Mouse (Mus musculus) embryonic stem cell, embryonic (primary cell): ENCODE data around the gene Nfkbil1.

Experiments used
- CTCF ChIA-PET, 4 experiments: fragments of 300-600 bp in 2 of 4; fragments of 350-600 bp in 2 of 4; sonication (Branson Sonifier 250); formaldehyde crosslinking; loops; one replicate each; lab custom pipeline; 2022; ENCODE audit warnings: inconsistent platforms in 2 of 4; lab: Charles Lee
- POLR2A ChIA-PET, 4 experiments: fragments of 300-600 bp in 2 of 4; fragments of 350-600 bp in 2 of 4; sonication (Branson Sonifier 250); formaldehyde crosslinking; loops; one replicate each; lab custom pipeline; 2022; ENCODE audit warnings: antibody characterized with exemption in 4 of 4, inconsistent platforms in 1 of 4; lab: Charles Lee

Gene Nfkbil1

DNA sequence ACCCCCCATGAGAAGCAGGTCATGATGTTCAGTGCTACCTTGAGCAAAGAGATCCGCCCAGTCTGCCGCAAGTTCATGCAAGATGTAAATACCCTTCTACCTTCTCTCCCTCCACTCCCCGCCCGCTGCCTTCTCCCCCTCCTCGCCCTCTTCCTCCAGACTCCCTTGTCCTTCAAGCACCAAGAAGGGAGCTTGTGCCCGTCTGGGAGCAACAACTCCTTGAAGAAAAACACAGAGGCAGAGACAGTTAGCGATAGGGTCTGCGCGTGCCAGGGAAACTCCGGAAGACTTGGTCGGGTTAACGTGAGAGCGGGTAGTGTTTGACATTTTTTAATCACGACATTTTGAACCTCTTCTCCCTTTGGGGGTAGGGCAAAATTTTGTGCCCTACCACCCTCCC, 13.4 kb upstream of the Nfkbil1 start:
- ChIA-PET CTCF (interaction anchor here in 3 of 4 experiments (0.6 to 1.4 kb wide), 5 partner anchors 9 to 149 kb away, joined by 3 to 7 read pairs (median 3); no protein-coding TSS in a partner anchor), POLR2A (interaction anchor here in 3 of 4 experiments (0.8 to 18.8 kb wide), 13 partner anchors 3 to 111 kb away, joined by 3 to 396 read pairs (median 25); partner anchors contain the start of genes Ddx39b (in 3 of the 3), Prrc2a (in 2 of the 3), Atp6v1g2 (in 1 of the 3) and Nfkbil1 (in 1 of the 3))

DNA sequence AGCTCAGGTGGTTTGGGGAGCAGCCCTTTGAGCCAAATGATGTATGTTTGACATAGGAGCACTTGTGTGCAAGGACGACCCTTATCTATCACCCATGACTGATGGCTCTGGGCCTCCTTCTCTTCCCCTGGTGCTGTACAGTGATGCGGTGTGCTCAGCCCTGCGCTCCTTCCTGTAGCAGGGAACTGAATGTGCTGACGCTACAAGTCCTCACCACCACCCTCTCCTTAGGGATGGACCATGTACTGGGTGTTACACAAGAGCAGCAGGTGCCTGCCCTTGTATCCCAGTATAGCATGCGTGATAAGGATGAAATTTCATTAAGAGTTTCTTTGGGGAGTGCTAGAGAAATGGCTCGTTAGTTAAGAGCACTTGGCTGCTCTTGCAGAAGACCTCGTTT, 11.6 kb upstream of the Nfkbil1 start:
- POLR2A ChIA-PET: interaction anchor here in 3 of 4 experiments (0.6 to 18.8 kb wide), 29 partner anchors 7 to 296 kb away, joined by 3 to 396 read pairs (median 4); partner anchors contain the start of genes Nfkbil1 (in 2 of the 3), Prrc2a (in 2 of the 3), Atp6v1g2 (in 1 of the 3) and D17H6S53E (in 1 of the 3)
- CTCF ChIA-PET: interaction anchor here (0.7 to 7.7 kb wide), 8 partner anchors 9 to 84 kb away, joined by 3 to 101 read pairs (median 4); no protein-coding TSS in a partner anchor

DNA sequence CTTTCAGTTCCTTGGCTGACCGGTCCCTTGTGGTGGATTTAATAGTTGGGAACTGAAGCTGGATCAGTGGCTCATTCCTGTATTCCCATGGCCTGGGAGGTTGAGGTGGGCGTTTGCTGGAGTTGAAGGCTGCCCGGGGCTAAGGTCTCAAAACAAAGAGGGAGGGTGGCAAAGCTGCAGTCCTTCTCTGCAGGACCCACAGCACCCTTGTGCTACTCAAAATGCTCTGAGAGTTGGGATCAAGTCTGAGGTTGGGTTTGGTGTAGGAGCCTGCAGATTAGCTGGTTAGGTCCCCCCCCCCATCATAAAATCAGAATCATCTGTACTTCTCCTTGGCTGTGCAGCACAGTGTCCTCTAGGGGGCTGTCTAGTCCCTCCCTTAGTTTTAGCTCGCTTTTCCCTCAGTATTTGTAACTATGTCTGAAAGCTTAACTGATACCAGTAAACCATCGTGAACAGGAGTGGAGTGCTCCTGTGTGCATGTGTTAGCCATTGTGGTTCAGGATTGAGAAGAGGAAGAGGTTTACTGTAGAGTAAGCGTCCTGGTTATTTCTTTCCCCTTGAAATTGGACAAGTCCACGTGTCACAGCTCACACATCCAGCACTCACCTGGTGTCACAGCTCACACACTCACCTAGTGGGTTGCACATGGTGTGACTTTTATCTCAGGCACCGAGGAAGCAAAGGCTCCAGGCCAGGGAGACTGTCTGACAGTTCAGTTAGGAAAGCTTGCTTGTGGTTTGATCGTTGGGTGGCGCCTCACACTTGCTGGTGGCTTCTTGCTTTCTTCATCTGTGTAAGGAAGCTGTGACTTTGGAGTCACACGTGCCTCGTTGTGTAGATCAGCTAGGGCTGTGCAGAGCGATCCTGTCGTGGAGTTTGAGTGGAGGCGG, 10.4 kb upstream of the Nfkbil1 start:
- ChIA-PET CTCF (interaction anchor here (0.5 to 7.7 kb wide), 44 partner anchors 8 to 1280 kb away, joined by 3 to 101 read pairs (median 5); partner anchors contain the start of genes Abhd16a (in 1 of the 4), Hspa1l (in 1 of the 4) and Nfkbil1 (in 1 of the 4)), POLR2A (interaction anchor here (0.6 to 18.8 kb wide), 44 partner anchors 8 to 1283 kb away, joined by 3 to 396 read pairs (median 5); partner anchors contain the start of genes D17H6S53E (in 2 of the 4), Gm16181 (in 2 of the 4), Nfkbil1 (in 2 of the 4) and Prrc2a (in 2 of the 4))

DNA sequence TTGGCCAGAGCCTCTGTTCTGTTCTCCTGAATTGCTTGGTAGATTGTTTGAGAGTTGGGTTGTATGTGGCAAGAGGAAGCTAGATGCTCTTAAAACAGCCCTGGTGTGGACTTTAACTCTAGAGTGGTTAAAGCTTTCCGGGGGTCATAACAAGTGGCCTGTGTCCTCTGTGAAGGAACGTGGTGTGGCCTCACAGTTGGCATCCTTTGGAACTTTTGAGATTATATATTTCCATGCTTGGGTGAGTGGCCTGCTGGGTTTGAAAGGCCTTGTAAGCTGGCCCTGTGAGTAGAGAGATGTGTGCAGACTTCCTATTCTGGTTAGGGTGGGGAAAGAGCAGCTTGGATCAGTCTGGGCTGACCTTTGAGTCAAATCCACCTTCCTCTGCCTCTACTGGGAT, 9.4 kb upstream of the Nfkbil1 start:
- CTCF ChIA-PET: interaction anchor here (0.7 to 7.7 kb wide), 14 partner anchors 9 to 161 kb away, joined by 3 to 101 read pairs (median 5); no protein-coding TSS in a partner anchor
- POLR2A ChIA-PET: interaction anchor here in 3 of 4 experiments (0.6 to 18.8 kb wide), 27 partner anchors 7 to 292 kb away, joined by 3 to 396 read pairs (median 6); partner anchors contain the start of genes D17H6S53E (in 2 of the 3), Nfkbil1 (in 2 of the 3), Prrc2a (in 2 of the 3) and Apom (in 1 of the 3)

DNA sequence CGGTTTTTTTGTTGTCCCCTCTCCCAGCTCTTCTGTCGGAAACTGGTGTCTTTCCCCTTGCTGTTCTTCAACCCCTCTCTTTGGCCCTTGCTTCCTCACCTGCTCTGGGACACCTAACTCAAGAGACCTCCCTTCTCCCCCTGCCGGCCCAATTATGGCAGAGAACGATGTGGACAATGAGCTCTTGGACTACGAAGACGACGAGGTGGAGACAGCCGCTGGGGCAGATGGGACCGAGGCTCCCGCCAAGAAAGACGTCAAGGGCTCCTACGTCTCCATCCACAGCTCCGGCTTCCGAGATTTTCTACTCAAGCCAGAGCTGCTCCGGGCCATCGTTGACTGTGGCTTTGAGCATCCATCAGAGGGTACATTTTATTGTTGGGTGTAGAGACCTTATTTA, 7.5 kb upstream of the Nfkbil1 start:
- POLR2A ChIA-PET: interaction anchor here (0.6 to 18.8 kb wide), 52 partner anchors 8 to 598 kb away, joined by 3 to 396 read pairs (median 4); partner anchors contain the start of genes Apom (in 3 of the 4), Atp6v1g2 (in 2 of the 4), Gpank1 (in 2 of the 4) and Prrc2a (in 2 of the 4)
- CTCF ChIA-PET: interaction anchor here (0.5 to 7.7 kb wide), 14 partner anchors 8 to 1275 kb away, joined by 3 to 101 read pairs (median 4); no protein-coding TSS in a partner anchor

DNA sequence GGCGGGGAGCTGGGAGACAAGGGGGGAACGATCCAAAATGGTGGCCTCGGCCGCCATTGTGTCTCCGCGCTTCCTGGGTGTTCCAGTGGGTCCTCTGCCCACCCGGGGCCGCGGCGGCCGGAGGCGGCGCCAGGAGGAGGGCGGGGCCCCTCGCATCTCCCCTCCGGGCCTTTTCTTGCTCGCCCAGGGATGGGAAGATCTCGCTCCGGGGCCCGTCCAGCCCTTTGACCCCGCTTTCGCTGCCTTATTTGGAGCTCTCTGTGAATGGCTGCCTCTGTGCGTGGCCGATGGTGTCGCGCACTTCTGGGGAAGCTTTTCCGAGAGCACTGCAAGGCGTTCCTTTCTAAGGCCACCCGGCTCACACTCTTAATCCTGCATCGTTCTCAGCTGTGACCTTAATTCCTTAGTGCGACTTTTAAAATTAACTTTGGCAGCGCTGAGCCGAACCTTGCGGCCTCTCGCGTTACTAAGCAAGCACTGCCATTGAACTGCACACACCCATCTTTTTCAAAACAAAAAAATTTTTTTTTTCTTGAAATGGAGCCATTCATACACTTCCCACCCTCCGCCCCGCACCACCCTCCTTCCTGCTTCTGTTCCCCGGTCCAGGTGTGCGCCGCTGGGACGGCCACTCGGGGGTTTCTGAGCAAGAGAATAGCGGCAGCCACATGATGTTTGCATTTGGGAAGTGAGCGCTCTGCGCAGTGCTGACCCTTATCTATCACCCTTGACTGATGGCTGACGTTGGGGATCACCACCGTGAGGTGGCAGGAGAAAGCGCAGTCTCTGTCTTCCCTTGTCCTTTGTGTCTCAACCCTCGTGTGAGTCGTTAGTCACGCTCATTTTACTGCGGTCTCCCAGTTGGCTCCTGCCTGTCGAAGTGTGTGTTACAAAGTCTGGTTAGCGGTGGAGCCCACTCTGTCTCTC, 6.7 kb upstream of the Nfkbil1 start:
- POLR2A ChIA-PET: interaction anchor here (0.6 to 18.8 kb wide), 126 partner anchors 9 to 639 kb away, joined by 3 to 396 read pairs (median 5); partner anchors contain the start of genes Apom (in 3 of the 4), Csnk2b (in 3 of the 4), Ddah2 (in 3 of the 4) and Gpank1 (in 3 of the 4)
- CTCF ChIA-PET: interaction anchor here (0.5 to 7.7 kb wide), 21 partner anchors 8 to 1275 kb away, joined by 3 to 101 read pairs (median 4); no protein-coding TSS in a partner anchor

DNA sequence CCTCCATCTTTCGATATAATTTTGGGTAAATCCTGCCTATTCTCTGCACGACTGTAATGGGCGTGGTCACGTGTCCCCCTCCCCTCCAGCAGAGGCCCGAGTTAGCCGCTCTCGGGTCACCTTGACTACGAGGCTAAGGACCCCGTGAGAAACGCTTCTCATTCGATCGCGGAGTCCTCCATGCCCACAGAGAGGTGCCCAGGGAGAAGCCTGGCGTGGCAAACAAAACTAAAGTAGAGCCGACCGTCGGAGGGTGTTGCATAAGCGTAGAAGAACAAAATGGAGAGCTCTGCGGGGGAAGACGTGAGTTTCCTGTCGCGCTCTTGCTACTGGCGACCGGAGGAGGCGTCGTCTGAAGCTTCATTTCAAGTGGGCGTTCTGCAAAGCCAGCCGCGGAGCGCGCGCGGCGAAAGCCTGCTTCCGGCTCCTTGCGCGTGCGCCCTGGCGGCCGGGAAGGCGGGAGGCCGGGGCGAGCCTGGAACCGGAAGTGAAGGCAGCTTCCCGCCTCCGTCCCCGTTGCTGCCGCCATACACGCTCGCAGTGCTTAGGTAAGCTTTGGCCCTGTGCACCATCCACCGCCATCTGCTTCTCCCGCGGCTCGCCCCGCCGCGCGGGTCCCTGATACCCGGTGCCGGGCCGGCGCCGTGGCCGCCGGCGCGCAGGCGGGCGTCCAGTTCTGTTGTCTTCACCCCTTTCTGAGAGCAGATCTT, 5.9 kb upstream of the Nfkbil1 start, which contains the start of gene Ddx39b:
Gene Ddx39b (plus strand): TSS at position 442 of the 710 bp plus-strand sequence.
- ChIA-PET CTCF (interaction anchor here (0.6 to 7.7 kb wide), 22 partner anchors 9 to 681 kb away, joined by 3 to 101 read pairs (median 4); no protein-coding TSS in a partner anchor), POLR2A (interaction anchor here (0.6 to 18.8 kb wide), 131 partner anchors 8 to 1122 kb away, joined by 3 to 396 read pairs (median 4); partner anchors contain the start of genes Apom (in 3 of the 4), Csnk2b (in 3 of the 4), Ddah2 (in 3 of the 4) and Gpank1 (in 3 of the 4))

DNA sequence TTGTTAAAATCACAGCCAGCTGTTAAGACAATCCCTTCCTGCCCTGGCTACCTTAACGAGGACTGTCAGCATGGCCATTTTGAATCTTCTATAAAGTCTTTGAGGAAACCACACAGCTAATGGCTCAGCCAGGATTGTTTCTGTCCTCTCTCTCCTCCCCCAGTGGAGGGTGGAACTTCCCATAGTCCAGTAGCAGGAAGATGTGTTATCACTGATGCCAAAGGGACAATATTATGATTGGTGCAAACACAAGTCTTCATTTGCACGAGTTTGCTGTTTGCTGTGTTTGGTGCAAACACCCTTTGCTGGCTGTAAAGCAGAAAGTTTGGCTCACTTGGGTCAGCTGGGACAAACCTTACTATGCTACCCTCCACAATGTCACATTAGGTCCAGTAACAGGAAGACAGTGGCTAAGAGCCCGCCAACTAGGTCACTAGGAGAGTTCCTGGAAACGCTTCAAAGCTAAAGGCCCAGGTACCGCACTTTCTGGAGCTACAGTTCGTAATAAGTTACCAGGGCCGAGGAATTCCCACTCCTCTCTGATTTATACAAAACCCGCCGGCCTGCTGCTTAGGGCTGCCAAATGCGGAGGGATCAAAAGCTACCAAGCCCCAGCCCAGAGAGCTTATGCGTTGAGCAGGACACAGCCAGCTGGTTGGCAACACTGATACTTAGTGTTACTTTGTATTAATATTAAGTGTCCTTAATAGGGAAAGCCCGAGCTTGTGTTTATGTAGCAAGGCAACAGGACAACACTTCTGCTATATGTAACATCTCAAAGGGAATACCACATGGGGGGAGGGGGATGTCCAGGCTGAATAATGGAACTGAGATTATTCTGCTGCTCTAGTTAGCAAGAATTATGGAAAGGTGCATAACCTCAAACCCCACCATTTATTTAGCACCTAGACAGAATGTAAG, 5.1 kb upstream of the Nfkbil1 start:
- ChIA-PET CTCF (interaction anchor here (0.6 to 7.7 kb wide), 24 partner anchors 8 to 680 kb away, joined by 3 to 101 read pairs (median 4); no protein-coding TSS in a partner anchor), POLR2A (interaction anchor here (0.5 to 18.8 kb wide), 118 partner anchors 7 to 1121 kb away, joined by 3 to 396 read pairs (median 5); partner anchors contain the start of genes Apom (in 3 of the 4), Csnk2b (in 3 of the 4), Gpank1 (in 3 of the 4) and Prrc2a (in 3 of the 4))

DNA sequence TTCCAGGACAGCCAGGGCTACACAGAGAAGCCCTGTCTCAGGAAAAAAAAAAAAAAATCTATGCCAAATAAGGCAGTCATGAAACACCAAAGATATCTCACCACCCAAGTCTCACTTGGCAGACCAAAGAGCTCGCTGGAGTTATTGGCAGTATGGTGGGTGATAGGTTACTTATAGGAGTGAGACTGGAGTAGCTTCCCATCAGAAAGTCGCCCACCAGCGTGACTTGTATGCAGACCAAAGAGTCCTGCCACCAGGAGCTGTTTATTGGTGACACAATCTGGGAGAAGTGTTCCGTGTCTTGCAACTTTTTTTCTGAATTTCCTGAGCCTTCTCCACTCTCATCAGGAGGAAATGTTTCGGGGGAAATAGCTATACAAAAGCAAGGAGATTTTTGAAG, 4.1 kb upstream of the Nfkbil1 start:
- ChIA-PET CTCF (interaction anchor here in 3 of 4 experiments (0.7 to 7.7 kb wide), 11 partner anchors 13 to 73 kb away, joined by 3 to 101 read pairs (median 3); no protein-coding TSS in a partner anchor), POLR2A (interaction anchor here in 3 of 4 experiments (0.5 to 18.8 kb wide), 13 partner anchors 11 to 241 kb away, joined by 3 to 396 read pairs (median 21); partner anchors contain the start of genes Gm16181 (in 2 of the 3), Prrc2a (in 2 of the 3) and Ddah2 (in 1 of the 3))

DNA sequence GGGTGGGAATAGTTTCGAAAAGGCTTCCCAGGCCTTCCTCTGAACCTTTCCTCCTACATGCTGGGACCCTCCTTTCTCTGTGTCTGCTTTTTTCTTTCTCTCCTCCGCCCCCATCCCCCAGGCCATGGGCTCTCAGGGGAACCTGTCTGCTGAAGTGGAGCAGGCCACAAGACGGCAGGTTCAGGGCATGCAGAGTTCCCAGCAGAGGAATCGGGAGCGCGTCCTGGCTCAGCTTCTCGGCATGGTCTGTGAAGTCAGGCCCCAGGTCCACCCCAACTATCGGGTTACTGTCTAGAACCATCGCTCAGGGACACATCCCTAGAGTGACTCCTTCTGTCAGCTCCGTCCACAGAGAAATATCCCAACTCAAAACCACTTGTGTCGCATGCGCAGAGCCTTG, 1.9 kb upstream of the Nfkbil1 start:
- CTCF ChIA-PET: interaction anchor here in 2 of 4 experiments (8.6 to 11.2 kb wide), 2 partner anchors 68 to 69 kb away, joined by 131 to 161 read pairs; partner anchors contain the start of gene Prrc2a (in 1 of the 2)
- POLR2A ChIA-PET: interaction anchor here in 3 of 4 experiments (0.5 to 4.2 kb wide), 4 partner anchors 8 to 101 kb away, joined by 3 to 19 read pairs (median 10); no protein-coding TSS in a partner anchor

DNA sequence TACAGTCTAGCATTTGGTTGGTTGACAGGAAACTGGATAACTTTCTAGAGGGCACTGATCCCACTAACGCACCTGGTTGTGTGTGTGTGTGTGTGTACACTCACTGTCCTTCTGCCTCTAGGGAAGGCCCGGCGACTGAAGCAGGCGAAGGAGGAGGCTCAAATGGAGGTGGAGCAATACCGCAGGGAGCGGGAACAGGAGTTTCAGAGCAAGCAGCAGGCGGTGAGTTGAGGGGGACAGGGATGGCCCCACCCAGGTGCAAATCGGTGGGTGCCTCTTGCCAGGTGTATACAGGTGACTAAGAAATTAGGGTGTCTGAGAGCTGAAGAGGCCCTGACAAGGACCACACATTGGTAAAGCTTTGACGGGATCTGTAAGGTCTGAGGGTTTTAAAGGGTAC, 1.4 kb upstream of the Nfkbil1 start:
- ChIA-PET CTCF (interaction anchor here in 3 of 4 experiments (0.6 to 11.2 kb wide), 6 partner anchors 37 to 215 kb away, joined by 3 to 161 read pairs (median 8); partner anchors contain the start of gene Prrc2a (in 1 of the 3)), POLR2A (interaction anchor here in 3 of 4 experiments (0.5 to 8.9 kb wide), 10 partner anchors 8 to 284 kb away, joined by 3 to 98 read pairs (median 4); partner anchors contain the start of genes Ddx39b (in 1 of the 3) and Prrc2a (in 1 of the 3))

DNA sequence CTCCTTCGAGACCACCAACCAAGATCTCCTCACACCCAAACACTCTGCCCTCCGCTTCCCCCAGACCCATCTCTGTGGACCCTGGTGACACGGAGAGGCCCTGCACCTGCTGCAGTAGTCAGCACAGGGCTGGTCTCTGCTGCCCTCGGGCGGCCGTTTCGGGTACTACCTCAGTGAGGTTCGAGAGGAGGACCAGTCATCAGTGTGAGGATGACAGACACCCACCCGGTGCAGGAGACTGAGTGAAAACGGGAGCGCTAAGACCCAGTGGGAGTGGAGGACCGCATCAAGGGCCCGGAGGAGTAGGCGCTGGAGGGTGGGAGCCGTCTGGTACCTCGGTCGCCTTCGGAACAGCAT, 776 bp upstream of the Nfkbil1 start:
- POLR2A ChIA-PET: interaction anchor here in 3 of 4 experiments (0.7 to 8.9 kb wide), 17 partner anchors 9 to 284 kb away, joined by 3 to 98 read pairs (median 4); partner anchors contain the start of genes Ddx39b (in 1 of the 3), Gpank1 (in 1 of the 3) and Prrc2a (in 1 of the 3)
- CTCF ChIA-PET: interaction anchor here (0.5 to 11.2 kb wide), 12 partner anchors 10 to 214 kb away, joined by 3 to 161 read pairs (median 6); partner anchors contain the start of gene Prrc2a (in 1 of the 4)

DNA sequence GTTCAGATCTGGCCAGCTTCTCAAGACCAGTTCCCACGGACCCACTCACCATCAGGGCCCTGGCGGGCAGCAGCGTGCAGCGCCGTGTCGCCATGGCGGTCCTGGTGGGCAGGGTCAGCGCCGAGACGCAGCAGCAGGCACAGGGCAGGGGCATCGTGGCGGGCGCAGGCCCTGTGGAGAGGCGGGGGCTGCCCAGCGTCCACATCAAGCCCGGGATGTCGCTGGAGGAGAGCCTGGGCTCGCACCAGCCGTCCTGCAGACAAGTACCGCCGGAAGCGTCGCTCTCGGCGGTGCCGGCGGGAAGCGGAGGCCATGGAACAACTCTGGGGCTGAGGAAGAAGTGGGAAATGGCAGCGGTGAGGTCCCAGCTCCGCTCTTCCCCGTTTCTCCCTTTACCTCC, 689 bp downstream of the Nfkbil1 start:
- ChIA-PET CTCF (interaction anchor here (0.5 to 11.2 kb wide), 15 partner anchors 11 to 311 kb away, joined by 3 to 161 read pairs (median 4); partner anchors contain the start of genes D17H6S53E (in 1 of the 4) and Prrc2a (in 1 of the 4)), POLR2A (interaction anchor here (0.8 to 8.9 kb wide), 28 partner anchors 10 to 285 kb away, joined by 3 to 98 read pairs (median 4); partner anchors contain the start of genes Gpank1 (in 2 of the 4), Prrc2a (in 2 of the 4), Csnk2b (in 1 of the 4) and Ddx39b (in 1 of the 4))
